Mouse (Mus musculus) midbrain, embryonic 14.5 days (tissue): ENCODE measurements around the gene Prkce. TPM values are rescaled to one million over a fixed set of nuclear protein-coding genes. Genes with fewer than 3 reads are reported as not detected.

Experiments used
- ATAC-seq: fragments of 200-750 bp; cut with Nextera tagmentation; 2 replicates; pipeline ENCODE4 v1.8.0; 2017; ENCODE audit warnings: moderate number of reproducible peaks, moderate library complexity; ENCODE audit not compliant: low FRiP score, low TSS enrichment
- DNase-seq: peaks from one replicate; pipeline ENCODE4 v3.0.0-alpha.2; 2015
- H3K27ac ChIP-seq: fragments of 300-500 bp; sonication (generic); replicated peaks from 2 replicates; pipeline ENCODE4 v1.5.1; 2014; ENCODE audit warnings: mild to moderate bottlenecking, low read depth, low read length, moderate library complexity
- H3K27me3 ChIP-seq: fragments of 300-500 bp; sonication (generic); 2 replicates; pipeline ENCODE4 v1.6.1; 2014; ENCODE audit warnings: low read length, control low read depth, mixed read lengths; ENCODE audit not compliant: control insufficient read depth, insufficient read depth
- H3K36me3 ChIP-seq: fragments of 300-500 bp; sonication (generic); 2 replicates; pipeline ENCODE4 v1.6.1; 2014; ENCODE audit warnings: low read length, control low read depth; ENCODE audit not compliant: control insufficient read depth, insufficient read depth
- H3K4me1 ChIP-seq: fragments of 300-500 bp; sonication (generic); 2 replicates; pipeline ENCODE4 v1.6.1; 2014; ENCODE audit warnings: mild to moderate bottlenecking, antibody characterized with exemption, low read length, control low read depth; ENCODE audit not compliant: control insufficient read depth, insufficient read depth
- H3K4me2 ChIP-seq: fragments of 300-500 bp; sonication (generic); 2 replicates; pipeline ENCODE4 v1.6.1; 2014; ENCODE audit warnings: mild to moderate bottlenecking, low read length, moderate library complexity
- H3K4me3 ChIP-seq: fragments of 300-500 bp; sonication (generic); replicated peaks from 2 replicates; pipeline ENCODE4 v1.5.1; 2014; ENCODE audit warnings: low read depth, low read length
- H3K9ac ChIP-seq: fragments of 300-500 bp; sonication (generic); replicated peaks from 2 replicates; pipeline ENCODE4 v1.6.1; 2014; ENCODE audit warnings: mild to moderate bottlenecking, low read length, moderate library complexity
- H3K9me3 ChIP-seq: fragments of 300-500 bp; sonication (generic); 2 replicates; pipeline ENCODE4 v1.6.1; 2016; ENCODE audit warnings: low read length, control low read depth, mixed read lengths; ENCODE audit not compliant: control insufficient read depth
- WGBS: fragments of 180-500 bp; shearing (Covaris S2); extraction: QIAGEN DNeasy Blood & Tissue Kit; methylation state at CpG from one replicate; pipeline ENCODE4 v1.1.7; 2014; 5-methylcytosine and 5-hydroxymethylcytosine counted together
- polyA plus RNA-seq: library from polyadenylated mRNA; unstranded; fragments of >200 nt; fragmentation: Nextera tagmentation; extraction: Ambion mirVana; gene quantifications from 2 replicates; pipeline ENCODE4 v1.2.1, GENCODE M21; 2014

The Prkce gene
- polyA plus RNA-seq, 1 experiment from 2014 or later, result 25.4 TPM

DNA sequence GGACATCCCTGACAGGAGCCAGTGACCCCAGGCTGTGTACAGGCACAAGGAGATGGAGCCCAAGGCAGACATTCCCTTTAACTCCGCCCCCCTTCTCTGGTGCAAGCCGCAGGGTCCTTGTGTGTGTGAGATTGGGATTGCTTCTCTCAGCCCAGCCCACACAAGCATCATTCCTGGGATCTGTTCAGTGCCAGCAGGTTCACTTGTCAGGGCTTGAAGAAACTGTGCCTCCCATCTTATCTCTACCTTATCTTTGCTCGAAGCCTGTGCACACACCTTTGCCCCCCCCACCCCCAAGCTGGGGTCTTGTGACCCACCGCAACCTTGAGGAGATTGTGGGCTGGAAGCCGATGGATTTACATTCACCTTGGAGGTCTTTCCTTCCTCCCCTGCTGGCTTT is 508.8 kb downstream of the Prkce start:
- Histone ChIP-seq H3K36me3 (no peaks in the 10 kb centered on the region), H3K4me1 (no peaks in the 10 kb centered on the region), H3K27me3 (no peaks in the 10 kb centered on the region), H3K4me2 (no peak overlapping the region), H3K9me3 (no peaks in the 10 kb centered on the region), H3K27ac (no peak overlapping the region), H3K9ac (no peak overlapping the region), H3K4me3 (no peak overlapping the region)
- WGBS, result 84% methylated on average over 5 of the region's 5 CpGs
- no peak for ATAC-seq
- no peak for DNase-seq

DNA sequence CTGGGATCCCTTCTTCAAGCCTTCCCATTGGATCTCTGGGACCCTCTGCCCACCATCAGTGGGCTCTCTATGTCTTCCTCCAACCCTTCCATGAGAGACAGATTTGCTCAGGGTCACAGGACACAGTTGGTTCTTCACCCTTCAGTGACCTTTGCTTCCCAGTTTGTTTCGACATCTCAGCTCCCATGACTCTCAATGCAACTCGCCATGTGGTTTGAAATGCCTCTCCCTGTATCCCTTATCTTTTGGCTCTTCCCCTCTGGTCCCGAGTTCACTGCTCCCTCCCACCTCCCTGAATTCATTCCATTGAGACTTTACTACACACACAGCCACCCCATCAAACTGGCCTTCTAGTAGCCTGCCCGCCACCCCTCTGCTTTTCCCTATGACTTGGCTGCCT is 509.3 kb downstream of the Prkce start:
- WGBS, result 79% methylated on average over 4 of the region's 4 CpGs
- Histone ChIP-seq H3K4me3 (no peak overlapping the region), H3K4me2 (no peak overlapping the region), H3K27me3 (no peaks in the 10 kb centered on the region), H3K9me3 (no peaks in the 10 kb centered on the region), H3K27ac (no peak overlapping the region), H3K36me3 (no peaks in the 10 kb centered on the region), H3K9ac (no peak overlapping the region), H3K4me1 (no peaks in the 10 kb centered on the region)
- no peak for ATAC-seq
- no peak for DNase-seq

DNA sequence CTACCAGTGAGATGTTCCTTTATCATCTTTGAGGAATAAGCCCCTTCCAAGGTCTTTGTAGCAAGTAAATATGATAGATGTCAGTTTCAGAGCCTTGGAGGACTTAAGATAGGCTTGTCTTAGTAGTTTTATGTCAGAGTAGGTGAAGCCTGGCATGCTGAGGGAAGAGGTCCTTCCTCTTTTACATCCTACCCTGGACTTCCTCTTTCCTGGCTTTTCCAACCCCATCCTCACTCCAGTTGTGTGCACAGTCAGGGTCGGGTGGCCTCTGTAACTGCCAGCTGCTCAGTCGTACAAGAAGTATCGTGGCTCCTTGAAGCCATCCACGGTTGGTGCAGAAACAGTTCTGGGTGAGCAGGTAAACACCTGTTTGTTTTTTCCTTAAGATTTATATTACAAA is 517.7 kb downstream of the Prkce start:
- 93% methylated on average over 4 of the region's 4 CpGs for WGBS
- H3K9me3 ChIP-seq, result no peaks in the 10 kb centered on the region
- H3K4me1 ChIP-seq, result no peaks in the 10 kb centered on the region
- no peaks in the 10 kb centered on the region for H3K27me3 ChIP-seq
- H3K9ac ChIP-seq, result no peak overlapping the region
- no peaks in the 10 kb centered on the region for H3K36me3 ChIP-seq
- H3K4me2 ChIP-seq, result no peak overlapping the region
- no peak for DNase-seq
- no peak overlapping the region for H3K4me3 ChIP-seq
- no peak for ATAC-seq
- no peak overlapping the region for H3K27ac ChIP-seq

DNA sequence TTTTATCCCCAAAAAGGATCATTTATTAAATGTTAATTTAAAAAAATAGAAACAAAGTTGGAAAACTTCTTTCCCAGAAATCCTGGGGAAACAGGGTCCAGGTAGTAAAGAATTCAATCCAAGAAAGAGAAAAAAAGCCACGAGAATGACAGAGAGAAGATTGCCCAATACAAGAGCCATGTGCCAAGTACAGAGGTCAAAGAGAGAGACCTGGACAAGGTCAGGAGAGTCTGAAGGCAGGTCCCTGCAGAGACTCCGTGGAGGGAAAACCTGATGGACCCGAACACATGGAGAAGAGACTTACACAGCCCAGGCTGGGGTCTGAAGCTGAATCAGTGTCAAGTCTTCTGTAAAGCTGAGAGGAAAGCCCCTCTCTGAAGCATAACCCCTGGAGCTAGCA is 519.4 kb downstream of the Prkce start:
- Histone ChIP-seq H3K4me1 (no peaks in the 10 kb centered on the region), H3K27ac (no peak overlapping the region), H3K9ac (no peak overlapping the region), H3K4me3 (no peak overlapping the region), H3K36me3 (no peaks in the 10 kb centered on the region), H3K27me3 (no peaks in the 10 kb centered on the region), H3K9me3 (no peaks in the 10 kb centered on the region), H3K4me2 (no peak overlapping the region)
- ATAC-seq (no peak), DNase-seq (no peak)
- 86% methylated on average over 3 of the region's 3 CpGs for WGBS

DNA sequence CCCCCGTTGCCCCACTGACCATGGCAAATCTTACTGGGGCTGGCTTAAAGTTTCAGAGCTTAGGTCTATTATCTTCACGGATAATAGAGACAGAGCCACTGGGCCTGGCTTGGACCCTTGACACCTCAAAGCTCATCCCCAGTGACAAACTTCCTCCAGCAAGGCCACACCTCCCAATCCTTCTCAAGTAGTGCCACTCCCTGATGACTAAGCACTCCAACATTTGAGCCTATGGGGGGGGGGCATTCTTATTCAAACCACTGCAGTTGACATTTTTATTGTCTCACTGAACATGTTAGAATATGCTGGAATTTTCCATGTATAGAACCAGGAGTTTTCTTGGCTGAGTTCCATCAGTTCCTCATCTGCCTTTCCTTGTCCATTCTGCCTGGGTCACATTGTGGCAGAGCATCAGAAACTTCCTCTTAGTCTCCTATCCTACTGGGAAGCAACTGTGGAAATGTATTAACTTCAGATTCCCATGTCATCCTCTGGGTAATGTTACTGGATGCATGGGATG is 523.3 kb downstream of the Prkce start:
- no peak for ATAC-seq
- WGBS, result 66% methylated on average over 2 of the region's 2 CpGs

DNA sequence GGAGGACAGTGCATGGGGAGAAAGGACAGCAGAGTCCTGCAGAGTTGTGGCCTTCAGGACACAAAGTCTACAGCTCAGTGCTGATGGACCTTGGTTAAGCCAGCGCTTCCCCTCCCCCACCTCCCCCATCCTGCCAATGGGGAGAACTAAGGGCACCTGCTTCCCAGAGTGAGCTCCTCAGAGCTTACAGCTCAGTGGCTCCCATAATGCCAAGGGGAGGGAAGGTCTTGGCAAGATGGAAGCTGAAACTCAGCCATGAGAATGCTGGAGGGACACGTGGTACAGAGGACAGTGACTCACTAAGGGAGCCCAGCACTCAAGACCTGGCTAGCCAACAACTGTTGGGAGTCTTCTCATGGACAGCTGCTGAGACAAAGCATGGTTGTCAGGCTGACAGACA is 530.2 kb downstream of the Prkce start:
- no peaks in the 10 kb centered on the region for H3K4me1 ChIP-seq
- no peak overlapping the region for H3K4me3 ChIP-seq
- ATAC-seq (no peak), DNase-seq (no peak)
- H3K4me2 ChIP-seq, result no peak overlapping the region
- H3K27me3 ChIP-seq, result no peaks in the 10 kb centered on the region
- no peak overlapping the region for H3K9ac ChIP-seq
- no peaks in the 10 kb centered on the region for H3K36me3 ChIP-seq
- H3K27ac ChIP-seq, result no peak overlapping the region
- WGBS, result 89% methylated on average over 2 of the region's 2 CpGs
- H3K9me3 ChIP-seq, result no peaks in the 10 kb centered on the region

More for the DNA sequence above, 523.3 kb downstream of the Prkce start:
- DNase-seq, result no peak
- no peak overlapping the region for H3K4me3 ChIP-seq
- no peaks in the 10 kb centered on the region for H3K27me3 ChIP-seq
- H3K27ac ChIP-seq, result no peak overlapping the region
- H3K9ac ChIP-seq, result no peak overlapping the region
- no peaks in the 10 kb centered on the region for H3K4me1 ChIP-seq
- no peaks in the 10 kb centered on the region for H3K9me3 ChIP-seq
- H3K4me2 ChIP-seq, result no peak overlapping the region
- H3K36me3 ChIP-seq, result no peaks in the 10 kb centered on the region

DNA sequence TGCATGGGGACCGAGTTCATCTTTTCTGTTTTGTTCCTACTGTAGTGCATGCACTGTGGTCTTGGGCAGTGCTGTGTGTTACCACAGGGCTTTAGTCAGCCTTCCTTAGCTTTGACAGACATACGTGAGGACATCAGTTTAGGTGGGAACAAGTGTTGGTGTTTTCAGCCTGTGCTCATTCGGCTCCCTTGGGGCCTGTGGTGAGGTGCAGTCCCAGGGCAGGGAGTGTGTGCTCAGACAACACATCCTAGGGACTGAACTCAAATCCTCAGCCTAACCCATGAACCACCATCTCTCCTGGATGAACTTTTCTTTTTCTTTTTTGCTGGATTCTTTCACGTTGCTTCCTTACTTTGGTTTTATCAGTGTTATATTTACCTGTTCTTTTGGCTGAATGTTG is 535.8 kb downstream of the Prkce start:
- H3K4me2 ChIP-seq, result no peak overlapping the region
- no peaks in the 10 kb centered on the region for H3K4me1 ChIP-seq
- H3K27me3 ChIP-seq, result no peaks in the 10 kb centered on the region
- 87% methylated on average over 4 of the region's 4 CpGs for WGBS
- no peak for DNase-seq
- no peaks in the 10 kb centered on the region for H3K36me3 ChIP-seq
- ATAC-seq, result no peak
- H3K9ac ChIP-seq, result no peak overlapping the region
- H3K27ac ChIP-seq, result no peak overlapping the region
- H3K9me3 ChIP-seq, result no peaks in the 10 kb centered on the region
- H3K4me3 ChIP-seq, result no peak overlapping the region

DNA sequence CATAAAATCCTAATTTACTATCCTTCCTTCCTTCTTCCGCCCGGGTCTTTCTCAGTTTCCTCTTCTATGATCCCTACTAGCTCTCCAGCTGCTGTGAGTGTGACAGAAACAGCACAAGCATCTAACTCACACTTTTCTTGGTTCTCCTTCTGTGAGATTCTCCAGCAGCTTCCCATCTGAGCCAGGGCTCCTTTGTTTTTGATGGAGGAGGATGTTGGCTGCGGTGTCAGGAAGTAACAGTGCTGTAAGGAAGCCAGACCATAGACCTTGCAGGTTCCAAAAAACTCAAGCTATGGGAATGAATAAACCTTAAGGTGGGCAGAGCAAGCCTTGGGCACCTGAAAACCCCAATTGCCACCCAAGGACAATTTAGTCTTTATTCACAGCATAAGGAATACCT is 537.7 kb downstream of the Prkce start:
- H3K36me3 ChIP-seq, result no peaks in the 10 kb centered on the region
- no peak overlapping the region for H3K9ac ChIP-seq
- H3K4me1 ChIP-seq, result no peaks in the 10 kb centered on the region
- no peaks in the 10 kb centered on the region for H3K27me3 ChIP-seq
- H3K4me3 ChIP-seq, result no peak overlapping the region
- no peaks in the 10 kb centered on the region for H3K9me3 ChIP-seq
- 91% methylated on average over 3 of the region's 3 CpGs for WGBS
- DNase-seq, result no peak
- ATAC-seq, result no peak
- H3K27ac ChIP-seq, result no peak overlapping the region
- H3K4me2 ChIP-seq, result no peak overlapping the region

DNA sequence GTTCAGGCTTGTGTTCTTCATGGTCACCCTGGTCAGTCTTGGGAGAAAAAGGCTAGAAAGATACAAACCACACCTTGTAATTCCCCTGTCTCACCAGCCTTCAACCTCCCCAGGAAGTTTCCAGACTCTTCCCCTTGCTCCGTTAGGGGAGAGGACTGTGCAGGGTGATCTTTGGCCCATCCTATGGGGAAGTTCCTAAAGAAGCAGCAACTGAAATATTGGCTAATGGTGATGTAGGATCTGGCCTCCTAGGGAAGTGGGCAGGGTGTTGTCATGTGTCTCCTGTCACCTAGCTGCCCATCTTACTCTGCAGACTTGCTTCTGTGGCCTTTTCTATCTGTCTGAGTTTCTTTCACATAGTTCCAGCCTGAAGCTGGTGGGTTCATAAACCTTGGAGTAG is 538.9 kb downstream of the Prkce start:
- H3K4me3 ChIP-seq, result no peak overlapping the region
- WGBS, result 91% methylated on average over 1 of the region's 1 CpGs

More for the DNA sequence above, 538.9 kb downstream of the Prkce start:
- DNase-seq (no peak), ATAC-seq (no peak)
- Histone ChIP-seq H3K9ac (no peak overlapping the region), H3K4me1 (no peaks in the 10 kb centered on the region), H3K36me3 (no peaks in the 10 kb centered on the region), H3K4me2 (no peak overlapping the region), H3K27ac (no peak overlapping the region), H3K9me3 (no peaks in the 10 kb centered on the region), H3K27me3 (no peaks in the 10 kb centered on the region)
